Mouse (Mus musculus): ENCODE measurements around the gene Sult2b1.
A peak's percentile ranks its signal among the peaks of the same experiment; 100 is the strongest.

Gene Sult2b1

GRCm38 (mm10) chr7:45723301-45723700 is 61.2 kb downstream of the Sult2b1 start:
- peak; percentile 42 for DNase-seq

DNA sequence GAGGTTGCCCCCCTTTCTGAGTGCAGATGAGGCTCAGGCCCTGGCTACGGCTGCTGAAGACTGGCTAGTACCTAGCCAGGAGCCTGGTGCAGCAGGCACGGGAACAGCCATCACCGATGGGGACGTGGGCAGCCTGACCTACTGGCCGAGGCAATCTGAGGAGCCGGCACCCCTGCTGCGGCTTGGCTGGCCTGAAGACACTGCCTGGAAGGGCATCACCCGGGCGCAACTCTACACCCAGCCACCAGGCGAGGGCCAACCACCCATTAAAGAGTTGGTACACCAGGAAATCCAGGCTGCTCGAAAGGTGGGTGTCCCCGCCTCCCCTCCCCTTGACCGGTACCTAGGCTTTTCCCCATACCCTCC is 62.1 kb downstream of the Sult2b1 start:
- peak; percentile 62 for DNase-seq

DNA sequence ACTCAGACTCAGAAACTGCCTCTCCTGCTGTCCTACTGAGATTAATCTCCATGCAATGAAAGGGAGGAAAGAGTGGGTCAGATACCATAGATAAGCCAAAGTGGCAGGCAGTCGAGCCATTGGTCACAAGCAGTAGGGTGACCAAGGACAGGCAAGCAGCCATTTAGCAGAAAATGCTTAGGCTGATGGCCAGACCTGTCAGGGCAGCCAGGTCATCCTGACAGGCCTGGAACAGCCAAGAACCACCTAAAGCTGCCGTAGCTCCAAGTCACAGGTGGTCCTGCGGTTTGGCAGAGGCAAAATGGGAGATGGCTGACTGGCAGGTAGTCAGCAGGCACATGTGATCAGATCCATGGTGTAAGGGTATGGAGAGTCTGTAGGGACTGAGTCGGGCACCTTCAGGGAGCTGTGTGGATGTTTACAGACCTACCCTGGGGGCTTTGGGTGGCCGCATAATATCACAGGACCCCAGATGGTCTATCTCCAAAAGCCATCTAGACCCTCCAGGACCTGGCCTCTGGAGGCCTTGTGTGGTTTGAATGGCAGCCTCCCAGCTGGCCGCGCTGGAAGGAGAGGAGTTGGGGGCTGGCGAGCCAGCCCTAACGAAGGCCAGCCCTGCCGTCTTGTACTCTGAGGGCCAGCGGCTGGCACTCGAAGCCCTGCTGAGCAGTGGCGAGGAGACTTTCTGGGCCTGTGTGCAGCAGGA is 62.7 kb downstream of the Sult2b1 start:
- peak; percentile 60 for DNase-seq

GRCm38 (mm10) chr7:45721234-45721571 is 63.3 kb downstream of the Sult2b1 start:
- DNase-seq: no peak

- DNase-seq: peak; percentile 61
These were observed 63.8 kb downstream of the Sult2b1 start, which contains the start of gene Fam83e for GRCm38 (mm10) chr7:45720413-45721233. Gene Fam83e, plus strand, starts transcription at chr7:45721212.

- DNase-seq: peak; percentile 52
These were observed 64.6 kb downstream of the Sult2b1 start for GRCm38 (mm10) chr7:45719738-45720412.

DNA sequence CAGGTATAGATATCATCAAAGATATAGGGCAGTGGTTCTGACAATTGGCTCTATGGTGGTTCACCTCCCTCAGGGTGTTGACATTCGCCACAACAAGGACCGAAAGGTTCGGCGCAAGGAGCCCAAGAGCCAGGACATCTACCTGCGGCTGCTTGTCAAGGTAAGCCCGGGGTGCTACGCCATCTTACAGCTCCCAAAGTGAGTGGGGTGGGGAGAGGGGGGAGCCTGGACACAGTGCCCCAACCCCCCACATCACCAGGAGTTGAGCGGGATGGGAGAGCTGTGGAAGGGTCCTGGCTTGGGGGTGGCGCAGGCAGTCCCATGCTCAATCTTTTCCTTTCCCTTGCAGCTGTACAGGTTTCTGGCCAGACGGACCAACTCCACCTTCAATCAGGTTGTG is 65.3 kb downstream of the Sult2b1 start:
- DNase-seq: peak; percentile 59

- no peak for DNase-seq
These were observed 66.1 kb downstream of the Sult2b1 start for GRCm38 (mm10) chr7:45718331-45718730.

DNA sequence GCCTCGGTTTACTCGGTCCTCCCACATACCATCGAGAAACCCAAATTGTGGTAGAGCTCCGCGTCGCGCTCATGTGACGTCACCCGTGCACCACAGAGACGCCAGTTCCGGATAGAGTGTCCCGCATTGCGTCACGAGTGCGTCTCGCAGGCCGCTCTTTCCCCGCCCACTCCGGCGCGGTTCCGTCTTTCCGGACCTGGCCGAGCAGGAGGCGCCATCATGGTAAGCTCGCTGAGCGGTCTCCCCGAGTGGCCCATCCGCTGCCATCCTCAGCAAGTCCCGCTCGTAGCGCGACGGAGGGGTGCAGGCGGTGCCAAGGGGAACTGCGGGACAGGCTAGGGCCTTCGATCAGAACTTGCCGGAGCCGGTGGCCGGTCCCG is 66.6 kb downstream of the Sult2b1 start, which contains the start of gene Sphk2:
Gene Sphk2, minus strand, starts transcription at position 85 of the 380 bp plus-strand sequence.
- peak; percentile 98 for DNase-seq

GRCm38 (mm10) chr7:45716952-45717917 is 67.2 kb downstream of the Sult2b1 start:
- DNase-seq: peak; percentile 45

DNA sequence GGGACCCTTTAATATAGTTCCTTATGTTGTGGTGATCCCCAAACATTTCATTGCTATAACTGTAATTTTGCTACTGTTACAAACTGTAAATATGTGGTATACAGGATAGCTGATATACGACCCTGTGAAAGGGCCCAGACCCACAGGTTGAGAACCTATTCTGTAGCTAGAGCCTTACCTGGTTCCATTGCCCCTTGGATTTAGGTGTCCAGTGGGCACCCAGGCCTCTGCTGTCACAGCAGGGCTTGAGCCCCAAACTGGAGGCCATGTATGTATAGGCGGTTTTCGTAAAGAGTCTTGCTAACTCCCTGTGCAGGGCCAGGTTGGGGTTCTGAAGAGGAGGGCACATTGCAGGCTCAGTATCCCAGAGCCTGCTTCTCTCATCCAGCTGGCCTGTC is 68.0 kb downstream of the Sult2b1 start:
- DNase-seq: peak; percentile 48

DNA sequence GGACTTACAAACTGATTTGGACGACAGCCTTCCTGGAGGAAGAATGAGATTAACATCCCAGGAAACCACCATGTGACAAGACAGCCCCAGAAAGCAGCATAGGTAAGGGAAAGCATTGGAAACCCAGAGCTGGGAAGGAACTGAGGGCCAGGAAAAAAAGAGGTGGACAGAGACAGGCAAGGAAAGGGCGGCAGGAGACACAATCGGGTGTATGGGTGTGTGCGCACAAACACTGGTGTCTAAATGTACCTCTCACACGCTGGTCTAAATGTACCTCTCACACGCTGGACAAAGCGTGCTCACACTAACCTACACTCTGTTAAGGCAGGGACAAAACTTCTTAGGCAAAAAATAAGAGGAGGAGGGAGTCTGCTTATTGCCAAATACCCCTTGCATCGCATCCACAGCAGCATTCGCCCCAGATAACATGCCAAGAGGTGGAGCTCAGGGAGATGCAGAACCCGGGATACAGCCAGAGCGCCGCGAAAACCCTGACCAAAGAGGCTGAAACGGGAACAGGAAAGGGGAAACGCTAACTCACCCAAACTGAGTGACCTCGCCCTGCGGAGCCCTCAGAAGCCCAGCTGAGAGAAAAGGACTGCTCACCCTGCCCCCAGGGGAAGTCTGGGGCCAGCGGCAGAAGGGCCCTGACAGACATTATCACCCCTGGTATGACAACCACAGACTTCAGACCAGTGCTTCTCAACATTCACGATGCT is 68.6 kb downstream of the Sult2b1 start:
- peak; percentile 62 for DNase-seq

DNA sequence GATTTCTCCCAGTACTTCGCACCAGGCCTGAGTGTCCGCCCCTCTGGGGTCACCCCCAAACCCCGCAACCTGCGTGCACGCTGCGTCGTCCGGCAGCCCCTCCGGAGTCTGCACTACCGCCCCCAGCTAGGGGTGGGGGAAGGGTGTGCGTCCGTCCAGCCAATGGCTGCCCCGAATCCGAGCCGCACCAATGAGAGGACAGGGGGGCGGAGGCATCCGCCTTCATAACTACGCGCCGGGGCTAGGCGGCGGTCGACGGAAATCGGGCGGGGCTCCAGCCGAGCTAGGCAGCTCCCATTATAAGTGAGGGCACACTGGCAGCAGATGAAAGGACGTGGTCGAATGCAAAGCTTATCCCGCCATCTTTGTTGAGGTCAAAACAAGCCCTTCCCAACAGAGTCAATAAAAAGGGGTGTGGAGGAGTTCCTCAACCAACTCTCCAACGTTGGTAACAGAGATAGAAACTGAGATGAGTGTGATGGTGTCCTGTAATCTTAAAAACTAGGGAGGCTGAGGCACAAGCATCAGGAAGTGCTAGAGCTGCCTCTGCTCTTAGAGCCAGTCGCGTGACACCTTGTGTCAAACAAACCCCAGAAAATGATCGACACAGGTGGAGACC is 69.3 kb downstream of the Sult2b1 start, which contains the start of gene Rpl18:
Gene Rpl18, plus strand, starts transcription at position 368 of the 619 bp plus-strand sequence.
- DNase-seq: peak; percentile 99

DNA sequence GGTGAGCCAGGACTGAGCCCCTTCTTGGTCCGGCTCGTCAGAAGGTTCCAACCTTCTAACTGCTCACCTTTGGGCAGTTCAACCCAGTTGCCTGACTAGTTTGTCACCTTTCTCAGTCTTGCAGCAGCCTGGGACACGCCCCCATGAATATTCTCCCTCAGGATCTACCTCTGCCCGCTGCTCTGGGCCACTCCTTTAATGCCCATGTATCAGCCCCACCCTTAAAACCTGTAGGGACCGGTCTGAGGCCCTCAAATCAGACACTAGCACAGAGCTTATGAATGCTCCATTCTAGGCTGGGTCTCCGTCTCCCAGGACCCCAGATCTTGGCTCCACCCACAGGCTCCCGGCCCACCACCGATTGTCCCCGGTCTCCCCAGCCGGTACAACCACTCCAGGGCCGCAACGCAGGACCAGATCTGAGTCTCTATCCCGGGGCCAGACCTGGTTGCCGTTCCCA is 69.8 kb downstream of the Sult2b1 start:
- DNase-seq: no peak

DNA sequence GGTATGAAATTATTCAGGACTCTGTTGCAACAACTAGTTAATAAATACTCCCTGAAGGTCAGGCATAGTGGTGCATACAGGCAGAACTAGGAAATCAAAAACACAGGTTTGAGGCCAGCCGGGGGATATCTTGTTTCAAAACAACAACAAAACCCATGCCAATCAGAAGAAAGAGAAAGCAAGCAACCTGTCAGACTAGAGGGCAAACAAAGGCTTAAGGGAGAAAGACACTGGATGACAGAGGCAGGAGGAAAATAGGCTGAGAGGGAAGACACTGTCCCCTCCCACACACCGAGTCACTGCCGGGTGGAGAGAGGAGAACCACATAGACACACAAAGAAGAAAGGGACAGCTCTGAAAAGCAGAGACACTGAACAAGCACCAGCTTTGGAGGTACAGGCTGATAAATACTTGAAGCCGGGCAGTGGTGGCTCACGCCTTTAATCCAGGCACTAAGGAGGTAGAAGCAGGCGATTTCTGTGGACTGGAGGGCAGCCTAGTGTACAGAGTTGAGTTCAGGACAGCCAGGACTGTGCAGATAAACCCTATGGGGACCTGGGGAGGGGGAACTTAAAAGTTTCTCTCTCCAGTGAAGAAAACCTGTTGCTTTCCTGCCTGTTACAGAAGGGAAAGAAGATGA is 70.5 kb downstream of the Sult2b1 start:
- DNase-seq: peak; percentile 28

DNA sequence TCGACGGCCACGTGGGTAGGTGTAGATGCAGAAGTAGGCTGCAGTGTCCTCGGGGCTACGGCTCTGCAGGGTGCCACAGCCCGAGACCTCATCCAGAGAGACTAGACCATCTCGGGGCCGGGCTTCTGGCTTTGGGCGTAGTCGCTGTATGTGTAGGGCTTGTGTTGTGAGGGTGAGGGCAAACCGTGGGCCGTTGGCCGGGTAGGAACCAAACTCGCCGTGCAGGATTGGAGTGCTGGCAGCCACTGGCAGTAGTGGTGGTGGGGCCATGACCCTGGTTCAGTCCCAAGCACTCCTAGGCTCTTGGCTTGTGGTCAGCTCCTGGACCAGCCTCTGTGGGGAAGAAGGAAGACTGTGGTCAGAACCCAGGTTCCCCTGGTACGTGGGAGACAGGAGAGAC is 71.1 kb downstream of the Sult2b1 start:
- peak; percentile 75 for DNase-seq

GRCm38 (mm10) chr7:45712022-45712757 is 72.3 kb downstream of the Sult2b1 start:
- peak; percentile 76 for DNase-seq

DNA sequence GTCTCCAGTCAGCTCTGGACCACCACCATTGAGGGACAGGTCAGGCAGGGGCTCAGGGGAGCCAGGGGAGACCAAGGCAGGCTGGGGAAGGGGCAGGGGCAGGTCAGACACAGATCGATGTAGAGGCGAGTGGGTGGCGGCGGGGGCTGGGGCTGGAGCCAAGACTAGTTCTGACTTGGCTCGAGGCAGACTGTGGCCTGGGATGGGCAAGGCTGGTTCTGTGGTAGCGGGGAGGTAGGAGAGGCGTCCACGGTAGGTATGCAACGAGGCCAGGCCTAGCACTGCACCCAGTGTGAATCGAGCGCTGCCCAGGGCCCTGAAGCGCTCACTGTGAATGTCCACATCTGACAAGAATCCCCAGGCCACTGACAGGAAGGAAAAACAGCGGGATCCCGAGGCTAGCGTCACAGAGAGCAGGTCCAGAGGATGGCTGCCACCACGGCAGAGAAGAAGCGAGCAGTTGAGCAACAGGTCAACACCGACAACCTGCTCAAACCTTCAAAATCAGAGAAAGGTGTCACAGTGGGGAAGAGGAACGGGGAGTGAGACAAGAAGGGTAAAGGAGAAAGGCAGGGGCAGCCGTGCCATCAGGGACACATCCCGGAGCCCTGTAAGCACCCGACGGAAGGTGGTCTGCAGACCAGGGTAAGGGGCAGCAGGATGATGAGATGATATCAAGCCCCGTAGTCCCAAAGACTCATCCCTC is 73.0 kb downstream of the Sult2b1 start:
- peak; percentile 55 for DNase-seq

Measured in cerebellum, adult 11-12 months (tissue).